Mouse (Mus musculus) left cerebral cortex, postnatal 4 days (tissue): ENCODE results near the gene Nt5e. TPM values are rescaled to one million over a fixed set of nuclear protein-coding genes. Genes with fewer than 3 reads are reported as not detected.
A peak's percentile ranks its signal among the peaks of the same experiment; 100 is the strongest.

Experiments used
- DNase-seq: peaks from one replicate; pipeline ENCODE4 v3.0.0-alpha.2; 2022
- intact Hi-C: fragments of 180-260 bp; cut with DNase I; formaldehyde crosslinking; loops from one replicate; pipeline ENCODE4 v1.15.1; 2025
- total RNA-seq, 2 experiments: library from RNA; stranded (reverse); gene quantifications; 2 replicates each; pipeline ENCODE4 v1.2.3; 2021

Gene Nt5e
- total RNA-seq, 2 experiments from 2014 or later: 2.9 to 3.4 TPM

- intact Hi-C loops: no loop called here
- no peak for DNase-seq
Observed at GRCm38 (mm10) chr9:88379057-88379456, 52.1 kb downstream of the Nt5e start.

DNA sequence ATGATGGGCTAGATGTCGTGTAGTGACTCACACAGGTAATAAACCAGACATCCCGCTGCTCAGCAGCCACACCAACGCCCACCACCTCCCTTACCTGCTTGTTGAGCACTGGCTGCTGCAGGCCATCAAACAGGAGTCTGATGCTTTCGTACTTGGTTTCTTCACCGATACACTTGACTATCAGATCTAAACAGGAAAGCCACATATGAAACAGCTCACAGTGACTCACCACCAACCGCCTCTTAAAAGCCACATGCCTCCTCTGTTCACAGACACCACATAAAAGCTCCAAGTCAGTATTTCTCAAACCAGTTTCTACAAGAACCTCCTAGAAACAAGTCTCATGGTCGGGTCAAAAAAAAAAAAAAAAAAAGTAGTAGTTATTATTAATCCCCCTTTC lies 53.1 kb downstream of the Nt5e start:
- DNase-seq: no peak
- intact Hi-C loops: no loop called here

DNA sequence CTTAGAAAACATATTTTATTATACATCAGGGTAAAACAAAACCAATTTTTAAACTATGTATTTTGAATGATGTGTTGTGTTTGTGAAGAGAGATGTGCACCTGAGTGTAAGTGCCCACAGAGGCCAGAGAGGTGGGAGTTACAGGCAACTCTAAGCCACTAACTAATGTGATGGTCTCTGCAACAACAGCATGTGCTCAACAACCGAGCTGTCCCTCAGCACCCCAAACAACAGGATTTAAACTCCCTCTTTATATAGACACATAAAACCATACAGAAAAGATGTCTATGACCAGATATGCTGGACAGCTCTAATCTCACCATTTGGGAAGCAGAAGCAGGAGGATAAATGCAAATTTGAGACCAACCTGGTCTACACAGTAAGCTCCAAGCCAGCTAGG lies 53.5 kb downstream of the Nt5e start:
- intact Hi-C loops: no loop called here
- no peak for DNase-seq

- no peak for DNase-seq
- intact Hi-C loops: no loop called here
Observed at GRCm38 (mm10) chr9:88388826-88389225, 61.8 kb downstream of the Nt5e start.

DNA sequence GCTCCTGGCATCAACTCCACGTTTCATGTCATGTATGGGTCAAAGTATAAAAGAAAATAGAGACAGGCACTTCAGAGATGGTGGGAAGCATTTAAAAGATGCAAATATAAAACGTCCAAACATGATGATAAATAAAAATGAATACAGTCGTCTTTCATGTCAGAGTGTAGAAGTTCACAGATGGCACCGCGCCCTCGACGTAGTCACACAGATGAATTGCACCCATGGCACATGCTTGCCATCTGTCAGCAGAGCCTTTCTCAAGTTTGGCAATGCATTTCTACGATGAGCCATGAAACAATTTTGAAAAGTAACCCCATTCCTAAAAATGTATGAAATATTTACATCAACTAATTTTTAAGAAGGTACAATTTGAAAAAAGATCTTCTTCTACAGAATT lies 67.9 kb downstream of the Nt5e start:
- intact Hi-C loops: no loop called here

GRCm38 (mm10) chr9:88398461-88398860 lies 71.5 kb downstream of the Nt5e start:
- DNase-seq: no peak
- intact Hi-C loops: no loop called here

More for the DNA sequence above, 67.9 kb downstream of the Nt5e start:
- peak; percentile 29 for DNase-seq

- intact Hi-C loops: no loop called here
Observed at GRCm38 (mm10) chr9:88404088-88404487, 77.1 kb downstream of the Nt5e start.

GRCm38 (mm10) chr9:88404515-88404914 lies 77.5 kb downstream of the Nt5e start:
- DNase-seq: no peak
- intact Hi-C loops: no loop called here

More at GRCm38 (mm10) chr9:88404088-88404487, 77.1 kb downstream of the Nt5e start:
- peak; percentile 21 for DNase-seq

DNA sequence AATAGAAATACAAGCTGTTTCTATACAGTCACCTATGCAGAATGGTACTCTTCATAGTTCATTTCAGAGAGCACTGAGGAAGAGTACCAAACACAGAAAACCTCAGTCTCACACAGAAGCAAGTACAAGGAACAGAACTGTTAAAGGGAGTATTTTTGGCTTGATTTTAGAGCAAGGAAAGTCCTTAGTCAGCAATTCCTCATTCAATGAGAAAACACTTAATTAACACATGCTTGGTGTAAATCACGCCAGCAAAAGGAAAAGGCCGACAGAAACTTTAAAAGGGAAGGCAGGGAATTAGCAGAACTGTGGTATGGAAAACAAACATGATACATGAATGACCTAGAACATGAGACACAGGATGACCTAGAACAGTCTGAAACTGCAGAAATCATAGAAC lies 83.0 kb downstream of the Nt5e start:
- DNase-seq: no peak
- intact Hi-C loops: no loop called here

GRCm38 (mm10) chr9:88416752-88417151 lies 89.8 kb downstream of the Nt5e start:
- no peak for DNase-seq
- intact Hi-C loops: no loop called here

Other genes starting within 250 kb of the Nt5e start
- gene Snx14, start 111.8 kb downstream of the Nt5e start, total RNA-seq: 10 to 100 TPM; 44.2 to 44.3 TPM
- 1 to 10 TPM; 2.0 to 2.3 TPM for gene Gm20537, start 129.4 kb downstream of the Nt5e start, total RNA-seq
- 100 to 1,000 TPM; 135 to 153 TPM for gene Syncrip, start 155.4 kb downstream of the Nt5e start, total RNA-seq
- gene Zfp949, start 220.8 kb downstream of the Nt5e start, total RNA-seq: 10 to 100 TPM; 17.5 to 19.7 TPM